Mouse (Mus musculus) hindbrain, embryonic 16.5 days (tissue): Measurements from ENCODE around the gene Lhfpl2. TPM values are rescaled to one million over a fixed set of nuclear protein-coding genes. Genes with fewer than 3 reads are reported as not detected.

ENCODE experiments used
- ATAC-seq: fragments of 200-750 bp; cut with Nextera tagmentation; 2 replicates; pipeline ENCODE4 v1.8.0; 2017; ENCODE audit warnings: moderate TSS enrichment, moderate library complexity
- H3K27ac ChIP-seq: fragments of 300-500 bp; sonication (generic); 2 replicates; pipeline ENCODE4 v1.5.1; 2014; ENCODE audit warnings: low read depth, mild to moderate bottlenecking, control low read depth, low read length, moderate library complexity
- H3K27me3 ChIP-seq: fragments of 300-500 bp; sonication (generic); replicated peaks from 2 replicates; pipeline ENCODE4 v1.6.1; 2014; ENCODE audit warnings: low read length; ENCODE audit not compliant: control insufficient read depth, insufficient read depth
- H3K36me3 ChIP-seq: fragments of 300-500 bp; sonication (generic); 2 replicates; pipeline ENCODE4 v1.6.1; 2014; ENCODE audit warnings: mild to moderate bottlenecking, low read length, moderate library complexity, mixed read lengths; ENCODE audit not compliant: control insufficient read depth, insufficient read depth
- H3K4me1 ChIP-seq: fragments of 300-500 bp; sonication (generic); 2 replicates; pipeline ENCODE4 v1.6.1; 2014; ENCODE audit warnings: low read depth, low read length; ENCODE audit not compliant: control insufficient read depth, insufficient read depth
- H3K4me2 ChIP-seq: fragments of 300-500 bp; sonication (generic); 2 replicates; pipeline ENCODE4 v1.6.1; 2014; ENCODE audit warnings: mild to moderate bottlenecking, low read length, control low read depth, moderate library complexity
- H3K4me3 ChIP-seq: fragments of 300-500 bp; sonication (generic); 2 replicates; pipeline ENCODE4 v1.5.1; 2014; ENCODE audit warnings: mild to moderate bottlenecking, low read length, control low read depth, moderate library complexity
- H3K9ac ChIP-seq: fragments of 300-500 bp; sonication (generic); 2 replicates; pipeline ENCODE4 v1.6.1; 2014; ENCODE audit warnings: low read depth, mild to moderate bottlenecking, control low read depth, low read length, moderate library complexity
- H3K9me3 ChIP-seq: fragments of 300-500 bp; sonication (generic); 2 replicates; pipeline ENCODE4 v1.6.1; 2014; ENCODE audit warnings: mild to moderate bottlenecking, low read length, moderate library complexity; ENCODE audit not compliant: control insufficient read depth
- WGBS: fragments of 180-500 bp; shearing (Covaris S2); extraction: QIAGEN DNeasy Blood & Tissue Kit; methylation state at CpG from one replicate; pipeline ENCODE4 v1.1.7; 2014; 5-methylcytosine and 5-hydroxymethylcytosine counted together
- polyA plus RNA-seq: library from polyadenylated mRNA; unstranded; fragments of >200 nt; fragmentation: Nextera tagmentation; extraction: Ambion mirVana; gene quantifications from 2 replicates; pipeline ENCODE4 v1.2.1, GENCODE M21; 2015

Gene Lhfpl2
- polyA plus RNA-seq, 1 experiment from 2014 or later: 21.0 TPM

DNA sequence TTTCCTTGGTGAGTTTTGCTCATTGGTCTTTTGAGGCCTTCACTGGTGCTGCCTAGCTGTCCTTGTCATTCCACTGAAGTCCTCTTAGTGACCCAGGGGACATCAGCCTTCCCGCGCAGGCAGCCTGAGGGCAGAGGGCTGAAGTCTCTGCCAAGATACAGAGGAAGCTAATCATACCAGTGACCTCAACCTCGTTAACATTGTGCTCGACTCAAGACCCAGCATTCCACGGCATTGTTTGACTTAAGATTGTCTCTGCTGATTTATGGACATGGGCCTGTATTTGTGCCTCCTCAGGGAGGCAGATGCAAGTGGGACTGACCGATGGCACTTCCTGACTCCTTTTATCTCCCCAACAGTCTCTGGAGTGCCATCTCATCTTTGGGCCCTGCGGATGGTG lies 7.0 kb downstream of the Lhfpl2 start:
- Histone ChIP-seq H3K9ac (no peak overlapping the region), H3K4me1 (peaks cover 7% of the 10 kb centered on the region), H3K9me3 (no peaks in the 10 kb centered on the region), H3K4me3 (no peak overlapping the region), H3K36me3 (no peaks in the 10 kb centered on the region), H3K4me2 (no peak overlapping the region), H3K27ac (no peak overlapping the region), H3K27me3 (peaks cover 14% of the 10 kb centered on the region)
- ATAC-seq: no peak
- WGBS: 35% methylated on average over 7 of the region's 7 CpGs

- Histone ChIP-seq H3K4me2 (no peak overlapping the region), H3K36me3 (no peaks in the 10 kb centered on the region), H3K9ac (no peak overlapping the region), H3K4me1 (peaks cover 7% of the 10 kb centered on the region), H3K27me3 (peaks cover 14% of the 10 kb centered on the region), H3K9me3 (no peaks in the 10 kb centered on the region), H3K27ac (no peak overlapping the region), H3K4me3 (no peak overlapping the region)
- WGBS: 25% methylated on average over 11 of the region's 11 CpGs
- no peak for ATAC-seq
Measured at GRCm38 (mm10) chr13:94065276-94066050, 7.9 kb downstream of the Lhfpl2 start.

DNA sequence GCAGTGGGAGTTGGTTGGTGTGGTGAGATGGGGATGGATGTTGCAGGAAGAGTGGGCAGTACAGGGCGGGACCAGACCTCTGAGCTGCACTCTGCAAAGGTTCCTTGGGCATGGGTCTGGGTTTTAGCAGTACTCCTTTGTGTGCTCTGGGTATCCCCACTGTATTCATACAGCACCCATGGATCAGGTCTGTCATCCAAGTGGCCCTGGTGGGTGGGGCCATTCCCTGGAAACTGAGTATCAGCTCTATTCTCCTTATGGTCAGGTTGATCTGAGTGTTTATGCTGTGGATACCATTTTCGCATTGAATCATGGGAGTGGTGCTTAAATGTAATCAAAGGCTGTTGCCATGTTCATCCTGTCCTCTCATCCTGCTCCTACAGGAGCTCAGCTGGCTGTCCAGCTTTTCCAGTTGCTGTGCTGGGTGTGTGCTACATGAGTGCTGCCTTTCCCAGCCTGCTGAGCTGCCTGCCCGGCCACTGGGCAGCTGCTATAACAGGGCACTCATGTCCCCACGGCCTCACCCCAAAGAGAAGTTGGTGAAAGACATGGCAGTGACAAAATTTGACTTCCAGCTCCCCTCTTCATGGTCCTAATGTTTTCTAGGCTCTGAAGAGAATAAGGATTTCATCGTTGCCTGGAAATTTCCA lies 9.2 kb downstream of the Lhfpl2 start:
- WGBS: 92% methylated on average over 5 of the region's 5 CpGs
- Histone ChIP-seq H3K4me3 (no peak overlapping the region), H3K4me2 (no peak overlapping the region), H3K9ac (no peak overlapping the region), H3K27me3 (peaks cover 14% of the 10 kb centered on the region), H3K36me3 (no peaks in the 10 kb centered on the region), H3K27ac (no peak overlapping the region), H3K4me1 (peaks cover 7% of the 10 kb centered on the region), H3K9me3 (no peaks in the 10 kb centered on the region)
- ATAC-seq: no peak

DNA sequence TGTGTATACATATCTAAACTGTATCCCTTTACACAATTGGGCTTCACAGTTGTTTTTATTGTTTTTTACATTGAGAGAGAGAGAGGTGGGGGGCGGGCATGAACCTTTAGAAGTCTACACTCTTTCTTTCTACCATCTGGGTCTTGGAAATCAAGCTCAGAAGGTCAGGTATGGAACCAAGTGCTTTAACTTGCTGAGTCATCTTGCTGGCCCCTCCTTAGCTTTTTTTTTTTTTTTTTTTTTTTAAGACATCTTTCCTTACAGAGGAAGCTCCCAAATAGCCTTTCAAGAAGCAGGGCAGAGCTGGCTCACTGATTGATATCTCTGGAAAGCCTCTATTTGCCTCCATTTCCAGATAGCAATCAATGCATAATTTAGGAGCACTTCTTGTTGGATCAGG lies 10.7 kb downstream of the Lhfpl2 start:
- WGBS: 100% methylated on average over 1 of the region's 1 CpGs
- Histone ChIP-seq H3K27me3 (peaks cover 9% of the 10 kb centered on the region), H3K4me2 (no peak overlapping the region)

DNA sequence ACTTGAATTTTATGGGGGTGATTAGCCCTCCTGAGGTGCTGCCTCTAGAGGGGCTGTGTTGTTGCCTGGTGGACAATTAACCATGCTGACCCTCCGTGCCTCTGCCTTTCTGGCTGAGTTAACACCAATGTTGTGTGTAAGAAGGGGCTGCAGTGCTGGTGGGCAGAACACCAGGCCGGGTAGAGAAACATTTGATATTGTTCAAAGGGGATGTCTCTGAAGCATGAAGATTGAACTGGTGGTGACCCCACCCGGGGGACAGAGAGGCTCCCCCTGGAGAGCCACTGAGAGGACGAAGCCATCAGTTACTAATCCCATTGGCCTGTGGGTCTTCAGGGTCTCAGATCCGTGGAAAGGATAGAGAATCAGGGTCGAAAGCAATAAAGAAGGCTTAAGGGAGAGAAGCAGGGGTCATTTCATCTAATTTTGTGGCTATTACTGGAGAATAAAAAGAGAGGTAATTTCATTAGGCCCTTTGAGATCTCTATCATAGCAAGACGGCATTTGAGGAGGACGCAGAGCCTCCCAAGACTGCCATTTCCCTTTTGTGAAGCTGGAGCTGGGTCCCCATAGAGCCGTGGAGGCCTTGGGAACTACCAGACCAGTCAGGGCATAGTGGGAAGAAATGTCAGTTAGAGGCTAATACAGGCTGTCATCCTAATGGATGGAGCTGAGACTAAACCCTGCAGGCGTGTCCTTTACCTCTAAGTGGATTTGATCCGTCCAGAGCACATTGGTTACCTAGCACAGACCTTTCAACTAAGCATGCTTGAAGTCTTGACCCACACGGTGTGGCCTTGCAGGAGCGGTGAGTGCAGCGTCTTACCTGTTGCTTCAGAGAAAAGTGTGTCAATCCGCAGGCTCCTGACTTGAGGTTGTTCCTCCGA lies 12.1 kb downstream of the Lhfpl2 start:
- Histone ChIP-seq H3K27me3 (peaks cover 9% of the 10 kb centered on the region), H3K9me3 (no peaks in the 10 kb centered on the region), H3K4me3 (no peak overlapping the region), H3K4me2 (no peak overlapping the region), H3K36me3 (no peaks in the 10 kb centered on the region), H3K27ac (no peak overlapping the region), H3K4me1 (no peaks in the 10 kb centered on the region), H3K9ac (no peak overlapping the region)
- no peak for ATAC-seq
- WGBS: 42% methylated on average over 16 of the region's 16 CpGs

More for the DNA sequence above, 10.7 kb downstream of the Lhfpl2 start:
- no peak overlapping the region for H3K9ac ChIP-seq
- H3K4me1 ChIP-seq: no peaks in the 10 kb centered on the region
- no peaks in the 10 kb centered on the region for H3K36me3 ChIP-seq
- no peaks in the 10 kb centered on the region for H3K9me3 ChIP-seq
- ATAC-seq: no peak
- H3K27ac ChIP-seq: no peak overlapping the region
- H3K4me3 ChIP-seq: no peak overlapping the region

GRCm38 (mm10) chr13:94070308-94070619 lies 12.7 kb downstream of the Lhfpl2 start:
- no peak for ATAC-seq
- no peaks in the 10 kb centered on the region for H3K4me1 ChIP-seq
- no peak overlapping the region for H3K27ac ChIP-seq
- no peak overlapping the region for H3K9ac ChIP-seq
- H3K4me3 ChIP-seq: no peak overlapping the region
- H3K36me3 ChIP-seq: no peaks in the 10 kb centered on the region
- H3K9me3 ChIP-seq: no peaks in the 10 kb centered on the region
- no peak overlapping the region for H3K4me2 ChIP-seq
- 72% methylated on average over 3 of the region's 3 CpGs for WGBS
- peaks cover 9% of the 10 kb centered on the region for H3K27me3 ChIP-seq

DNA sequence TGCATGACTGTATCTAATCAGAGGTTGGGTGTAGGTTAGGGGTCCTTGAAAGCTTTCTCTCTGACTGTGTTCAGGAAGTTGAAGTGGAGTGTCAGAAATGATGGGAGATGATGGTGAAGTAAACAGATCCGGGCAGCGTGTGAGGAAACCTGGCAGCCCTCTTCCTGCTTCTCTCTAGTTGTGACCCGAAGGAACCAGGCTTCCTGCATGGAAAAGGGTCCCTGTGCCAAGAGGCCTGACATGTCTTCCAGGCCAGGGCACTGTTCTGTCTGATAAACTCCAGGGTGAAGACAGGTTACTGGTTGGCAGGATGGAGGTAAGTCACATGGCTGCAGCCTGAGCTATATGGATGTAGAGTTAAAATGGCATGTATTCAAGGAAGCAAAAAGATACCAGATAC lies 13.3 kb downstream of the Lhfpl2 start:
- Histone ChIP-seq H3K36me3 (no peaks in the 10 kb centered on the region), H3K27ac (no peak overlapping the region), H3K9me3 (no peaks in the 10 kb centered on the region), H3K9ac (no peak overlapping the region), H3K27me3 (peaks cover 7% of the 10 kb centered on the region), H3K4me2 (no peak overlapping the region), H3K4me1 (no peaks in the 10 kb centered on the region), H3K4me3 (no peak overlapping the region)
- no peak for ATAC-seq
- WGBS: 92% methylated on average over 3 of the region's 3 CpGs

- no peak for ATAC-seq
- no peaks in the 10 kb centered on the region for H3K36me3 ChIP-seq
- 56% methylated on average over 9 of the region's 9 CpGs for WGBS
- H3K9me3 ChIP-seq: no peaks in the 10 kb centered on the region
- H3K4me3 ChIP-seq: no peak overlapping the region
- H3K27me3 ChIP-seq: no peaks in the 10 kb centered on the region; the same call in 1 of the 2 replicates
- H3K4me2 ChIP-seq: no peak overlapping the region
- H3K4me1 ChIP-seq: peaks cover 3% of the 10 kb centered on the region
- no peak overlapping the region for H3K27ac ChIP-seq
- no peak overlapping the region for H3K9ac ChIP-seq
Measured at GRCm38 (mm10) chr13:94073046-94073715, 15.6 kb downstream of the Lhfpl2 start.
